Mouse (Mus musculus) intestine, embryonic 14.5 days (tissue): ENCODE data around the gene Scg2. TPM values are rescaled to one million over a fixed set of nuclear protein-coding genes. Genes with fewer than 3 reads are reported as not detected.

Experiments
- ATAC-seq: fragments of 200-750 bp; cut with Nextera tagmentation; replicated peaks from 2 replicates; pipeline ENCODE4 v1.8.0; 2017; ENCODE audit warnings: low read depth, moderate number of reproducible peaks, moderate TSS enrichment, moderate library complexity; ENCODE audit not compliant: low FRiP score, low TSS enrichment
- DNase-seq: peaks from one replicate; pipeline ENCODE4 v3.0.0-alpha.2; 2018; ENCODE audit warnings: low spot score
- H3K27ac ChIP-seq: fragments of 300-500 bp; sonication (generic); 2 replicates; pipeline ENCODE4 v1.5.1; 2014; ENCODE audit warnings: low read depth, mild to moderate bottlenecking, control low read depth
- H3K27me3 ChIP-seq: fragments of 300-500 bp; sonication (generic); replicated peaks from 2 replicates; pipeline ENCODE4 v1.6.1; 2014; ENCODE audit warnings: low read length, control low read depth; ENCODE audit not compliant: control insufficient read depth, insufficient read depth
- H3K36me3 ChIP-seq: fragments of 300-500 bp; sonication (generic); 2 replicates; pipeline ENCODE4 v1.6.1; 2014; ENCODE audit warnings: low read length, control low read depth; ENCODE audit not compliant: control insufficient read depth, insufficient read depth
- H3K4me1 ChIP-seq: fragments of 300-500 bp; sonication (generic); replicated peaks from 2 replicates; pipeline ENCODE4 v1.6.1; 2014; ENCODE audit warnings: low read length, control low read depth, mixed read lengths; ENCODE audit not compliant: control insufficient read depth, insufficient read depth
- H3K4me2 ChIP-seq: fragments of 300-500 bp; sonication (generic); 2 replicates; pipeline ENCODE4 v1.6.1; 2014; ENCODE audit warnings: low read length
- H3K4me3 ChIP-seq: fragments of 300-500 bp; sonication (generic); 2 replicates; pipeline ENCODE4 v1.5.1; 2014; ENCODE audit warnings: low read depth, low read length, control low read depth, mixed read lengths
- H3K9ac ChIP-seq: fragments of 300-500 bp; sonication (generic); 2 replicates; pipeline ENCODE4 v1.6.1; 2014; ENCODE audit warnings: mild to moderate bottlenecking, low read length
- H3K9me3 ChIP-seq: fragments of 300-500 bp; sonication (generic); 2 replicates; pipeline ENCODE4 v1.6.1; 2016; ENCODE audit warnings: low read length, control low read depth; ENCODE audit not compliant: control insufficient read depth
- WGBS: fragments of 180-500 bp; shearing (Covaris S2); extraction: QIAGEN DNeasy Blood & Tissue Kit; methylation state at CpG from one replicate; pipeline ENCODE4 v1.1.7; 2014; 5-methylcytosine and 5-hydroxymethylcytosine counted together
- polyA plus RNA-seq: library from polyadenylated mRNA; unstranded; fragments of >200 nt; fragmentation: Nextera tagmentation; extraction: Ambion mirVana; gene quantifications from 2 replicates; pipeline ENCODE4 v1.2.1, GENCODE M21; 2014

The Scg2 gene
- polyA plus RNA-seq, 1 experiment from 2014 or later: 7.0 TPM

DNA sequence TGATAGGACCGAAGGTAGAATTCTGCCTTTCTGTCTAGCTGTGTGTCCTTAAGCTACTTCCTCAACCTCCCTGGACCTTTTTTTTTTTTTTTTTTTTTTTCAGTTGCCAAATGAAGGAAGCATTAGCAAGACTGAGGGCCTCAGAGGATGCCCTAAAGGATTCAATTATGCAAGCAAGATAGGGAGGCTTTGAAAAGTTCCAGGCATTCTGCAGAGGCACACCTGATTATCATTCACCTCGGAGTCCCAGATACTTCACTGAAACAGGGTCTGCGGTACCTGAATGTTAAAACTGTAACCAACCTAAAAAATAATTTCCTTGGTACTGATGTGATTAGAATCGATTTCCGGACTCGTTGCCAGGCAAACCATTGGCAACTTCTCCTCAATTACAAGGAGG, 10.0 kb upstream of the Scg2 start:
- Histone ChIP-seq H3K9me3 (no peaks in the 10 kb centered on the region), H3K4me2 (peak overlapping the region; percentile 30; the same call in 1 of the 2 replicates), H3K9ac (no peak overlapping the region), H3K4me1 (no peaks in the 10 kb centered on the region), H3K36me3 (no peaks in the 10 kb centered on the region), H3K27ac (no peak overlapping the region), H3K4me3 (no peak overlapping the region), H3K27me3 (no peaks in the 10 kb centered on the region)
- 28% methylated on average over 6 of the region's 6 CpGs for WGBS
- ATAC-seq: no peak
- no peak for DNase-seq

DNA sequence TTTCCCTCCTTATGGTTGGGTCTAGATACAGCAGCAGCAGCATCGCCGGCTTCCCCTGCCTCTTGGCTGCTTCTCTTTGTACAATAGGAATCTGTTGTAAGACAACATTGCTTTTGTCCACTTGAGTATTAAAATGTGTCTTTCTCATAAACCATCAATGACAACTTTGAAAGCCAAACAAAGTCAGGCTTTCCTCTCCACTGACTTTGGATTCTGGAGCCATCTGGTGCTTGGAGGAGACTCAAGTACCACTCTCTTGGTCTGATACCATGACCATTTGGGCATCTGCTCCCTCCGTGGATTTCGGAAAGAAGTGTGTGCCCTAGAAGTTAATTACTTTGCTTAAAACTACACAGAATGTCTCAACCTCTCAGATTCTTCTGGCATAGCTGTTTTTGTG, 5.7 kb upstream of the Scg2 start:
- no peaks in the 10 kb centered on the region for H3K27me3 ChIP-seq
- no peaks in the 10 kb centered on the region for H3K9me3 ChIP-seq
- H3K4me3 ChIP-seq: no peak overlapping the region
- H3K27ac ChIP-seq: no peak overlapping the region
- H3K4me1 ChIP-seq: no peaks in the 10 kb centered on the region
- 75% methylated on average over 4 of the region's 4 CpGs for WGBS
- H3K9ac ChIP-seq: no peak overlapping the region
- ATAC-seq: no peak
- DNase-seq: no peak
- H3K36me3 ChIP-seq: no peaks in the 10 kb centered on the region
- no peak overlapping the region for H3K4me2 ChIP-seq

DNA sequence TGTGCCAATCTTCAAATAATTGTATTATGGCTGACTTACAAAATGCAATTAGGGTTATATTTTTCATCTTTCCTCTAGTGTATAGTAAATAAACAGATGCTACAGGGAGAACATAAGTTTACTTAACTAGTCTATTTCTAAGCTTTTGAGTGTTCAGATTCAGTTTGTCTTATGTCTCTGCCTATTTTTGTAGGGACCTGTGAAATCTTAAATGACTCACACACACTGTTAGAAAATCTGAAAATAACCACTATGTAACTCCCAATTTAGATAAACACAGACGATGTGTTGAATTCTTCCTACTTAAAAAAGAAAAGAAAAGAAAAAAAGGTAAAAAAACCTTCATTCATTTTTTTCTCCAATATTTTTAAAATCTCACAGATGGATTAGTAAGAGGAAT, 2.2 kb downstream of the Scg2 start:
- no peak overlapping the region for H3K4me2 ChIP-seq
- WGBS: 78% methylated on average over 1 of the region's 1 CpGs
- DNase-seq: no peak
- no peaks in the 10 kb centered on the region for H3K4me1 ChIP-seq
- H3K36me3 ChIP-seq: no peaks in the 10 kb centered on the region
- no peak overlapping the region for H3K9ac ChIP-seq
- ATAC-seq: no peak
- H3K27ac ChIP-seq: no peak overlapping the region
- H3K9me3 ChIP-seq: no peaks in the 10 kb centered on the region
- no peak overlapping the region for H3K4me3 ChIP-seq
- H3K27me3 ChIP-seq: no peaks in the 10 kb centered on the region

DNA sequence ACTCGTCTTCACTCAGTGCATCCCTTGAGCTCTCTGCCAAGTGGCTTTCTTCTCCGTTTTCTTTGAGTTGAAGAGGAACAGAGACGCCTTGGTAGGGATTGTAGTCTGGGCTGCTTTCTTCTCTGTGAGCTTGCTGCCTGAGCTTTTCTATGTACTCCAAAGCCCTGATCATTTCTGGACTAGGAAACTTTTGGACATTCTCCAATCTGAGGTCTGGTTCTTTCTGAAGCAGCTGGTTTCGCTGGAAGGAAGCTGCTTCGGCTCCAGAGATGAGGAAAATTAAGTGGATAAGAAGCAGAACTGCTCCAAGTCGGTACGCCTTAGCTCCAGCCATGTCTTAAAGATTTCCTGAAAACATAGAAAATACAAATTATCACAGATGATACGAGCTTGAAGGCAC, 3.2 kb downstream of the Scg2 start:
- ATAC-seq (no peak), DNase-seq (no peak)
- Histone ChIP-seq H3K4me1 (no peaks in the 10 kb centered on the region), H3K27ac (no peak overlapping the region), H3K27me3 (no peaks in the 10 kb centered on the region), H3K4me2 (no peak overlapping the region), H3K36me3 (no peaks in the 10 kb centered on the region), H3K9ac (no peak overlapping the region), H3K4me3 (no peak overlapping the region), H3K9me3 (no peaks in the 10 kb centered on the region)
- WGBS: 81% methylated on average over 8 of the region's 8 CpGs

DNA sequence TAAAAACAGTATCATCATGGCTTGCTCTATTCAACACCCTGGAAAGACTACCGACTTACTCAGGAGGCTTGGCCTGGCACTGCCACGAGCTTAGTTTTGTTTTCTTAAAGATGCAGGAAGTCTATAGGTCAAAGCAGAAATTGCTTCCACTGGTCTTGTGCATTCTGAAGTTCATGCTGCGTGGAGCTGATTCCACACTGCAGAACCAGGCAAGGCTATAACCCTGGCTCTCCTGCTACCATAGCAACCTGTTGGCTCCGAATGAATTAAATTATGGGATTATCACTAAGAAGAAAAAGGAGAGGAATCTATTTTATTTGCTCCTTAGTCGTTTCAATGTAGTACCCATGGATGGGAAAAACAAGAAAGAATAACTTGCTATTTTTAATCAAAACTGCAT, 10.9 kb downstream of the Scg2 start:
- H3K36me3 ChIP-seq: no peaks in the 10 kb centered on the region
- H3K4me3 ChIP-seq: no peak overlapping the region
- no peaks in the 10 kb centered on the region for H3K4me1 ChIP-seq
- no peak for DNase-seq
- 58% methylated on average over 5 of the region's 5 CpGs for WGBS
- no peak for ATAC-seq
- H3K9ac ChIP-seq: no peak overlapping the region
- H3K9me3 ChIP-seq: no peaks in the 10 kb centered on the region
- no peaks in the 10 kb centered on the region for H3K27me3 ChIP-seq
- no peak overlapping the region for H3K4me2 ChIP-seq
- H3K27ac ChIP-seq: no peak overlapping the region

DNA sequence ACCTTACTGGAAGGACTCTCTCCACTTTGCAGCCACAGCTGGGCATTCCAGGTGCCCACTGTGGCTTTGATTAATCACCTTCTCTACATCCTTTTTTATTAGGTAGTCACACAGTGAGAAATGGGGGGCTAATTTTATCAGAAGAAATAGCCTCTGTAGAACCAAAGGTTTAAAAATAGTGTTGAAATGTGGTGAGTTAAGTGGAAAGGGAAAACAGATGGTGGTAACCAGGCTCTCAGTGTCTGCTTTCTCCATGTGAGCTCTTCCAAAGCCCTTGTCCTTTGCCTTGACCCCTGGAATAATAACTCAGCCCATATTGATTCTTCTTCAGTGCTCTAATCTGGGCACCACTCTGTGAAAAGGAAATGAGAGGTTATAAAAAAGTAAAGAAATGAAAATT, 24.4 kb downstream of the Scg2 start:
- H3K4me2 ChIP-seq: no peak overlapping the region
- H3K9me3 ChIP-seq: no peaks in the 10 kb centered on the region
- no peak overlapping the region for H3K9ac ChIP-seq
- DNase-seq: no peak
- H3K36me3 ChIP-seq: no peaks in the 10 kb centered on the region
- ATAC-seq: no peak
- no peak overlapping the region for H3K27ac ChIP-seq
- H3K4me1 ChIP-seq: no peaks in the 10 kb centered on the region
- H3K4me3 ChIP-seq: no peak overlapping the region
- no peaks in the 10 kb centered on the region for H3K27me3 ChIP-seq

DNA sequence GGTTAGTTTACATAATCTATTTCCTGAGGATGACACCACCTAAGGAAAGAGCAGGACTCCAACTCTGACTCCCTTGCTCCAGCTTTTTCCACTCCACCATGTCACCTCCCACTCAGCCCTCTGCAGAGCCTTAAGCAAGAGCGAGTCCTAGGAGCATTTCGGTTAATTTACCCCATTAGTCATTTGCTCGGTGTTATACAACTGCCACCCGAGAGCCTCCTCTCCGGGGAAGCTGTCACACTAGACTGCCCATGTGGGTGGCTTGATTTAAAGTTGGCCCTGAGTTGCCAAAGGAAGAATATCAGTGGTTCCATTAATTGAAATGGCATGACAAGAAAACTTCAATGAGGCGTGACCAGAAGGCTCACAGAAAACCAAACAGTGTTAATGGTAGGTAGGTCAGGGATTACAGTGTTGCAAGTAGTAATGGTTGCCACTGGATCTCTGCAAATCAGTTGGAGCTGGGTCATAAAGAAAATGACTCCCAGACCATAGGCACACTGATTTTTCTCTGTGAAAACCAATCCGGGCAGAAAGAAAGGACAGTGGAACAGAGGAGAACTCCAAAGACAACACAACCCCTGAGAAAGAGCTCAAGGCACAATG, 33.5 kb downstream of the Scg2 start:
- Histone ChIP-seq H3K9me3 (no peaks in the 10 kb centered on the region), H3K4me2 (no peak overlapping the region), H3K4me1 (no peaks in the 10 kb centered on the region), H3K27me3 (no peaks in the 10 kb centered on the region), H3K4me3 (no peak overlapping the region), H3K9ac (no peak overlapping the region), H3K36me3 (no peaks in the 10 kb centered on the region), H3K27ac (no peak overlapping the region)
- WGBS: 69% methylated on average over 7 of the region's 7 CpGs
- DNase-seq: no peak
- no peak for ATAC-seq

DNA sequence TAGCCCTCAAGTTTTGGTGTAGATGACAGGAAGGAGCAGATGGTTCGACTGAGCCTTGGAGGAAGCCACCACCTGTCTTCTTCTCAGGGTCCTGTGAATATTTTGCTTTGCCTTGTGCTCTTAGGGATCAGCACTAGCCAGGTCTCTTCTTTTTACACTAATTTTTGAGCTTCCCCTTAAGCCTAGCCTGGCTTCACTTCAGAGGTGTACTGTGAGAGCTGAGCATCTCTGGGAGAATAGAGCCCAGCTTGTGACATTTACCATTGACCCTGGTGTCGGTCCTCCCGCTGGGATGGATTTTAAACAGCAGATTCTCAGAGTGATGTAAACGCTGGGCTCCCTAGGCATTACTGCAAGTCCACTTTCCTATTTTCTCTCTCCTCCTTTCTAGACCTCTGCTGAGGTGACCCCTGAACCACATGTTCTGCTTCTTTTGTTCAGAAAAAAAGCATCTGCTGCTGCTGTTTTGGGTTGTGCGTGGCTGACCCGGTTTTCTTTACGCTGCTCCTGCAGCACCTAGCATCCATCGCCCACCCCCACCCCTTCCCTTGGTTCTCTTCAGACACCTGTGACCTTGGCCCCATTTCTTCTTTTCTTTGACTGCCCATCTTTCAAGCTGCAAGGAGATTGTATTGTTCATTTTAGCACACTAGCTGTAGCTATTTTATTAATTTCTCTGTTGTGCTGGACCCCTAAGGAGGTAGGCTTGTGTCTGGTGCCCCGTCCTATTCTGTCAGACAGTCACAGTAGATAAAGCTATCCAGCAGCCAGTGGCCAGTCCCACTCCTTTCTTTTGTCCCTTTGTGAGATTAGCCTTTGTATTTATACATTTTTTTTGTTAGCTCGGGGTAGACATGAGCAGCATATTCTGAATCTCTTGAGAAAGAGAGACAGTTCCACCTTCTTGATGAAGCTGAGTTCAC, 38.6 kb downstream of the Scg2 start:
- WGBS: 63% methylated on average over 10 of the region's 10 CpGs
- ATAC-seq: no peak
- Histone ChIP-seq H3K4me3 (no peak overlapping the region), H3K4me1 (no peaks in the 10 kb centered on the region), H3K36me3 (no peaks in the 10 kb centered on the region), H3K4me2 (no peak overlapping the region), H3K9ac (no peak overlapping the region), H3K27ac (no peak overlapping the region), H3K9me3 (no peaks in the 10 kb centered on the region), H3K27me3 (no peaks in the 10 kb centered on the region)
- no peak for DNase-seq

DNA sequence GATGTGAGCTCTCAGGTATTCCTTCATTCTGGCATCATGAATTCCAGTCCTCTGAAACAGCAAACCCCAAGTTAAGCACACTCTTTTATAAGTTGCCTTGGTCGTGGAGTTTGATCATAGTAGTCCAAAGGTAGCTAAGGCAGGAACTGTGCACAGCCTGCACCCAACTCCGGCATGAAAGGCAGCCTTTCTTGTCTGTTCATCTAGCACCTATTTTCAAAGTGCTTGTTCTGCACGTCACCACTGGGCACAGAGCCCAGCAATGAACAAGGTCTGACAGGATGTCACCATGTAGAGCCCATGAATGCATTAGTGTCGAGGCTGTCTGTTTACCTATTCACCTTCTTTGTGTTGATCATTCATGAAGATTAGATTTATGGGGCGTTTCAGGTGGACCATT, 39.6 kb downstream of the Scg2 start:
- H3K36me3 ChIP-seq: no peaks in the 10 kb centered on the region
- ATAC-seq: no peak
- H3K4me2 ChIP-seq: no peak overlapping the region
- H3K4me1 ChIP-seq: no peaks in the 10 kb centered on the region
- no peak overlapping the region for H3K27ac ChIP-seq
- H3K27me3 ChIP-seq: no peaks in the 10 kb centered on the region
- WGBS: 78% methylated on average over 5 of the region's 5 CpGs
- H3K4me3 ChIP-seq: no peak overlapping the region
- no peaks in the 10 kb centered on the region for H3K9me3 ChIP-seq
- DNase-seq: no peak
- H3K9ac ChIP-seq: no peak overlapping the region
